Mouse (Mus musculus) MEL (cell line): Measurements from ENCODE around the gene Mapk1.

ENCODE experiments used
- CTCF ChIP-seq, 3 experiments: IDR thresholded peaks in 2 of 3; conservative IDR thresholded peaks in 1 of 3; 2 replicates each; pipeline ENCODE4 v1.5.1; 2011 to 2012; ENCODE audit warnings: low read length in 3 of 3, low read depth in 2 of 3, mild to moderate bottlenecking in 2 of 3, improper control_type of control experiment in 1 of 3, inconsistent platforms in 1 of 3, mixed read lengths in 1 of 3, moderate library complexity in 1 of 3; ENCODE audit not compliant: control insufficient read depth in 1 of 3, insufficient read depth in 1 of 3, poor library complexity in 1 of 3, severe bottlenecking in 1 of 3
- EP300 ChIP-seq, 2 experiments: IDR thresholded peaks; 2 replicates each; pipeline ENCODE4 v1.6.1; 2011; ENCODE audit warnings: improper control_type of control experiment in 2 of 2, low read length in 2 of 2, low read depth in 1 of 2, mild to moderate bottlenecking in 1 of 2
- GATA1 ChIP-seq: IDR thresholded peaks from 2 replicates; pipeline ENCODE4 v1.6.1; 2011; ENCODE audit warnings: low read depth, low read length, improper control_type of control experiment
- POLR2A ChIP-seq, 2 experiments: IDR thresholded peaks; 2 replicates each; pipeline ENCODE4 v1.6.1; 2011 to 2012; ENCODE audit warnings: low read length in 2 of 2, mild to moderate bottlenecking in 2 of 2, control low read depth in 1 of 2, improper control_type of control experiment in 1 of 2, low read depth in 1 of 2, moderate library complexity in 1 of 2; ENCODE audit not compliant: control insufficient read depth in 1 of 2, insufficient read depth in 1 of 2, poor library complexity in 1 of 2
- TBP ChIP-seq: IDR thresholded peaks from 2 replicates; pipeline ENCODE4 v1.8.0; 2011; ENCODE audit warnings: low read depth, low read length, improper control_type of control experiment
- TCF12 ChIP-seq: IDR thresholded peaks from 2 replicates; pipeline ENCODE4 v1.6.1; 2014; ENCODE audit warnings: low read depth, mild to moderate bottlenecking, inconsistent platforms, low read length, improper control_type of control experiment, moderate library complexity

- TF ChIP-seq GATA1 = no peak
- TF ChIP-seq EP300 (IDR thresholded peaks at IDR 0.05; ENCODE audit: low read depth in 1 of 2, low read length in 2 of 2) = no peak
- no peak for TF ChIP-seq CTCF (IDR thresholded peaks at IDR 0.05 in 2 of 3, conservative IDR thresholded peaks at IDR 0.05 in 1 of 3; ENCODE audit: control insufficient read depth in 1 of 3, insufficient read depth in 1 of 3, low read depth in 2 of 3, low read length in 3 of 3, poor library complexity in 1 of 3, severe bottlenecking in 1 of 3)
- no peak for TF ChIP-seq POLR2A (IDR thresholded peaks at IDR 0.05; ENCODE audit: control insufficient read depth in 1 of 2, insufficient read depth in 1 of 2, low read depth in 1 of 2, low read length in 2 of 2, poor library complexity in 1 of 2)
- no peak for TF ChIP-seq TBP
- TF ChIP-seq TCF12 = no peak
Observed at GRCm38 (mm10) chr16:17073000-17073399, 89.8 kb downstream of the Mapk1 start.
